Mouse (Mus musculus) neural tube, embryonic 12.5 days (tissue): ENCODE results near the gene Nepro. TPM values are rescaled to one million over a fixed set of nuclear protein-coding genes. Genes with fewer than 3 reads are reported as not detected.

Experiments
- ATAC-seq: fragments of 200-750 bp; cut with Nextera tagmentation; 2 replicates; pipeline ENCODE4 v1.8.0; 2017; ENCODE audit warnings: low read depth, mild to moderate bottlenecking, moderate TSS enrichment, moderate library complexity; ENCODE audit not compliant: low FRiP score
- H3K27ac ChIP-seq: fragments of 300-500 bp; sonication (generic); 2 replicates; pipeline ENCODE4 v1.5.1; 2016
- H3K27me3 ChIP-seq: fragments of 300-500 bp; sonication (generic); replicated peaks from 2 replicates; pipeline ENCODE4 v1.6.1; 2016; ENCODE audit warnings: mild to moderate bottlenecking
- H3K36me3 ChIP-seq: fragments of 300-500 bp; sonication (generic); 2 replicates; pipeline ENCODE4 v1.6.1; 2016; ENCODE audit warnings: mild to moderate bottlenecking
- H3K4me1 ChIP-seq: fragments of 300-500 bp; sonication (generic); 2 replicates; pipeline ENCODE4 v1.6.1; 2016
- H3K4me2 ChIP-seq: fragments of 300-500 bp; sonication (generic); replicated peaks from 2 replicates; pipeline ENCODE4 v1.6.1; 2016; ENCODE audit warnings: mild to moderate bottlenecking
- H3K4me3 ChIP-seq: fragments of 300-500 bp; sonication (generic); 2 replicates; pipeline ENCODE4 v1.5.1; 2016
- H3K9ac ChIP-seq: fragments of 300-500 bp; sonication (generic); 2 replicates; pipeline ENCODE4 v1.6.1; 2016; ENCODE audit warnings: mild to moderate bottlenecking
- H3K9me3 ChIP-seq: fragments of 300-500 bp; sonication (generic); 2 replicates; pipeline ENCODE4 v1.6.1; 2016; ENCODE audit warnings: mild to moderate bottlenecking
- WGBS: fragments of 180-500 bp; shearing (Covaris S2); methylation state at CpG from one replicate; pipeline ENCODE4 v1.1.7; 2016; 5-methylcytosine and 5-hydroxymethylcytosine counted together
- polyA plus RNA-seq: library from polyadenylated mRNA; unstranded; fragments of >200 nt; fragmentation: Nextera tagmentation; extraction: Ambion mirVana; gene quantifications from 2 replicates; pipeline ENCODE4 v1.2.1, GENCODE M21; 2016

Gene Nepro
- polyA plus RNA-seq, 1 experiment from 2014 or later: 9.3 TPM

DNA sequence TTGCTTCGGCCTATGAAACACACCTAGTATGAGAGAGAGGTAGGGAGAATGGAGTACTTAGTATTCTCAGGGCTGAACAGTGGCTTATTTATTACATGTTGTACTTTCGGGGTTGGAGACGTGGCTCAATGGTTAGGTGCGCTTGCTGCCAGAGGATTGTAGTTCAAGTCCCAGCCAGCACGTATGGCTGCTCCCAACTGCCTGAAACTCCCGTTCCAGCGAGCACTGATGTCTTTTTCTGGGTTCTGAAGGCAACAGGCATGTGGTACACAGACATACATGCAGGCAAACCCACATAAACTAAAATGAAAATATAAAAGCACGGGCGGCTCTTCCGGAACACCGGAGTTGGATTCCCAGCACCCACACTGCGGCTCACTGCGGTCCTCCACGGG is 21.4 kb downstream of the Nepro start:
- peak overlapping the region; percentile 78 for H3K4me3 ChIP-seq
- H3K27me3 ChIP-seq: no peaks in the 10 kb centered on the region
- H3K4me1 ChIP-seq: peaks cover 6% of the 10 kb centered on the region
- peak overlapping the region; percentile 89; the same call in 1 of the 2 replicates for H3K27ac ChIP-seq
- H3K9me3 ChIP-seq: no peaks in the 10 kb centered on the region
- H3K36me3 ChIP-seq: peaks cover 10% of the 10 kb centered on the region
- 8% methylated on average over 14 of the region's 14 CpGs for WGBS
- peak overlapping the region; percentile 81 for H3K9ac ChIP-seq
- no peak; the same call in none of the 2 replicates for ATAC-seq
- peak overlapping the region; percentile 65 for H3K4me2 ChIP-seq

GRCm38 (mm10) chr16:44745866-44746562 is 21.9 kb downstream of the Nepro start, which contains the start of gene Gtpbp8:
Gene Gtpbp8 (minus strand): TSS chr16:44746363.
- H3K4me2 ChIP-seq: peak within 1 kb of the TSS; percentile 65
- H3K27ac ChIP-seq: peak within 1 kb of the TSS; percentile 89
- H3K4me3 ChIP-seq: peak within 1 kb of the TSS; percentile 78
- peaks cover 10% of the 10 kb centered on the region for H3K36me3 ChIP-seq
- under 1% methylated on average over 47 of the region's 47 CpGs for WGBS
- peaks cover 6% of the 10 kb centered on the region for H3K4me1 ChIP-seq
- peak; percentile 95 for ATAC-seq
- peak within 1 kb of the TSS; percentile 81 for H3K9ac ChIP-seq
- H3K9me3 ChIP-seq: no peaks in the 10 kb centered on the region
- no peaks in the 10 kb centered on the region for H3K27me3 ChIP-seq

DNA sequence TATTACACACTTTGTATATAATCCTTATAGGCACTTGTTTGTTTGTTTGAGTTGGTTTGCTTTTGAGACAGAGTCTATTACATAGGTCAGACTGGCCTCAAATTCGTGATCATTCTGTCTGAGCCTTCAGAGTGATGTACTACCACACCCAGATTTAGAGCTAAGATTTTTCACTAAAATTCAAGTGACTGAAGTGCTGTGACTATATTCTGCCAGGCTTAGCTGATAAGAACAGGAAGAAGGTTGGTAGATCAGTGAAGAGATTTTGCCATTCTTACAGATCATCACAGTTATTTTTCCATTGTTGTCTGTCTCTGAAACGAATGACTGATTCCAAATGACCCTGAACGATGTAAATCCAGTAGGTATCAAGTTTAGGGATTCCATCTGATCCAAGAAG is 23.9 kb downstream of the Nepro start:
- H3K9me3 ChIP-seq: no peaks in the 10 kb centered on the region
- H3K9ac ChIP-seq: no peak overlapping the region
- no peak overlapping the region for H3K4me3 ChIP-seq
- no peaks in the 10 kb centered on the region for H3K27me3 ChIP-seq
- no peaks in the 10 kb centered on the region for H3K36me3 ChIP-seq
- WGBS: 52% methylated on average over 3 of the region's 3 CpGs
- H3K4me2 ChIP-seq: no peak overlapping the region
- no peak overlapping the region for H3K27ac ChIP-seq
- H3K4me1 ChIP-seq: peaks cover 6% of the 10 kb centered on the region
- no peak for ATAC-seq

- H3K36me3 ChIP-seq: no peaks in the 10 kb centered on the region
- no peak overlapping the region for H3K27ac ChIP-seq
- 93% methylated on average over 8 of the region's 8 CpGs for WGBS
- no peaks in the 10 kb centered on the region for H3K4me1 ChIP-seq
- no peaks in the 10 kb centered on the region for H3K9me3 ChIP-seq
- ATAC-seq: no peak
- no peak overlapping the region for H3K9ac ChIP-seq
- no peak overlapping the region for H3K4me3 ChIP-seq
- H3K27me3 ChIP-seq: no peaks in the 10 kb centered on the region
- H3K4me2 ChIP-seq: no peak overlapping the region
Observed at GRCm38 (mm10) chr16:44757700-44758099, 33.6 kb downstream of the Nepro start.

DNA sequence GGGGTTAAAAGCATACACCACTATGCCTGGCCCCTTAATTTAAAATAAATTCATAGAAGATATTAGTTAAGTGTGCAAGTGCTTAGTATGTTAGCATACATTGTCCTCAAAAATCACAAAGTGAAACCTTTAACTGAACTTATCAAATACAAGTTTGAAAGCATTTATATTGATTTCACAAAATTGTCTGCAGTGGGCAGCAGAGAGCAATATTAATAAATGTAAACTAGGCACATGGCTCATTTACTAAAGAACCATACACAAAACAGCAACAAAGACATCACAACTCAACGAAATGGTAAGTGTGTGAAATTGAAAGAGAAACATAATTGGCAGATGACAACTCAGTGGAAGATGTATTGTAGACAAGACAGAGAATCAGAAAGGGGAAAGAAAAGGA is 37.7 kb downstream of the Nepro start:
- Histone ChIP-seq H3K9ac (no peak overlapping the region), H3K9me3 (no peaks in the 10 kb centered on the region), H3K27ac (no peak overlapping the region), H3K4me3 (no peak overlapping the region), H3K4me1 (no peaks in the 10 kb centered on the region), H3K4me2 (no peak overlapping the region), H3K27me3 (no peaks in the 10 kb centered on the region), H3K36me3 (no peaks in the 10 kb centered on the region)
- 74% methylated on average over 1 of the region's 1 CpGs for WGBS
- no peak for ATAC-seq

DNA sequence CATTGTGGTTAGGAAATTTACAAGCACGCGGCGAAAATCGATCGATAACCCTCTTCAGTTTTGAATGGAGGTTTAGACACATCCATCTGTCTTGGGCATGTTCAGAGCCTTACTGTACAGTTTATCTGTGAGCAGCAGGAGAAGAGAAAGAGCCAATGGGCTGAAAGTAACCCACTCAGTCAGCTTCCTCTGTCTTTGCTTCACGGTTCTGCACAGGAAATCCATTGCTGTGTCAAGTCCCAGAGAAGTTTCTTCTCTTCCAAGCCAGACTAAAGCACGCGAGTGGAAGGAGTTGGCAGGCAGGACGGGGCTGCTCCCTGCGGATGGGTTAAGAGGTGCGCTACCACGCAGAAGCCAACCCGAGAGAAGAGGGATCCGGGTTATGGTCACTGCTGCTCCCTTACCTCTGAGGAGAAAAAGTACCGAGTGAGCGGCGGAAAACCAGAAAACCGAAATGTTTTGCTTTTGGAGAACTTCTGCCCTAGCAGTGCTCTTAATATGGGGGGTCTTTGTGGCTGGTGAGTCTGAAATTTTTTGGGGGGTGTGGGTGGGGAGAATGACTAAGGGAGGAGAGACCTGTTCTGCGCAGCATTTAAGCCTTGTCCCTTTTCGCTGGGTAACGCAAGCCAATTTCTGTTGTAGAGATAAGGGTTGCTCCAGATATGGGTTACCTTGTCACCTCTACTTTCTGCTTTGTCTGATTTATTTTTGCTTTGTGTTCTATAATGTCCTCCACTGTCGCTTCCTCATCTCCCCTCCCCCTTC is 41.6 kb downstream of the Nepro start, which contains the start of gene Cd200r1:
Cd200r1 (plus strand) TSS at position 182 of the 765 bp plus-strand sequence.
- Histone ChIP-seq H3K36me3 (no peaks in the 10 kb centered on the region), H3K4me1 (no peaks in the 10 kb centered on the region)
- 85% methylated on average over 22 of the region's 22 CpGs for WGBS

GRCm38 (mm10) chr16:44766320-44766892 is 42.3 kb downstream of the Nepro start:
- Histone ChIP-seq H3K9ac (no peak overlapping the region), H3K4me2 (no peak overlapping the region), H3K27ac (no peak overlapping the region), H3K4me3 (no peak overlapping the region), H3K27me3 (no peaks in the 10 kb centered on the region), H3K4me1 (no peaks in the 10 kb centered on the region), H3K9me3 (no peaks in the 10 kb centered on the region), H3K36me3 (no peaks in the 10 kb centered on the region)
- no peak for ATAC-seq
- 90% methylated on average over 9 of the region's 9 CpGs for WGBS

More for the DNA sequence above, 41.6 kb downstream of the Nepro start, which contains the start of gene Cd200r1:
- no peak within 1 kb of the TSS for H3K4me3 ChIP-seq
- no peak within 1 kb of the TSS for H3K9ac ChIP-seq
- no peaks in the 10 kb centered on the region for H3K9me3 ChIP-seq
- no peaks in the 10 kb centered on the region for H3K27me3 ChIP-seq
- no peak for ATAC-seq
- no peak within 1 kb of the TSS for H3K4me2 ChIP-seq
- no peak within 1 kb of the TSS for H3K27ac ChIP-seq

DNA sequence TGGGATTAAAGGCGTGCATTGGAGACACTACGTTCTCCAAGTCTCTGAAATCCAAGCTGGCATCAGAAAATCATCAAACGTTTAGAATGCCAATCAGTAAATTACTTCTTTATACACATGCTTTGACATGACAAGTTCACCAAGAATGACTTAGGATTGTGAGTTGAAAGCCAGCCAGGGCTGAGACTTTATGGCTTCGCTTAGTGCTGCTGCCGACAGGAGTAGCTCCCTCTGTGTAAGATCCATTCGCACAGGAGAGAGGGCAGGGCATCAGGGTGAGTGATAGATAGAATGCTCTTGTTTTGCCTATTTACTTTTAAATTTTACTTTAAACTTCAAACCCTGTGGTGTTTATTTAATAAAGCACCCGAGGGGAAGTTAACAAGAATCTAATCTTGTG is 43.4 kb downstream of the Nepro start:
- ATAC-seq: no peak
- Histone ChIP-seq H3K36me3 (no peaks in the 10 kb centered on the region), H3K4me1 (no peaks in the 10 kb centered on the region), H3K4me3 (no peak overlapping the region), H3K27ac (no peak overlapping the region), H3K27me3 (no peaks in the 10 kb centered on the region), H3K9me3 (no peaks in the 10 kb centered on the region), H3K9ac (no peak overlapping the region), H3K4me2 (no peak overlapping the region)
- WGBS: 91% methylated on average over 7 of the region's 7 CpGs

GRCm38 (mm10) chr16:44767967-44768366 is 43.9 kb downstream of the Nepro start:
- no peaks in the 10 kb centered on the region for H3K36me3 ChIP-seq
- no peaks in the 10 kb centered on the region for H3K27me3 ChIP-seq
- no peak for ATAC-seq
- 60% methylated on average over 2 of the region's 2 CpGs for WGBS
- no peak overlapping the region for H3K4me2 ChIP-seq
- H3K4me1 ChIP-seq: no peaks in the 10 kb centered on the region
- no peak overlapping the region for H3K9ac ChIP-seq
- H3K4me3 ChIP-seq: no peak overlapping the region
- no peak overlapping the region for H3K27ac ChIP-seq
- no peaks in the 10 kb centered on the region for H3K9me3 ChIP-seq

GRCm38 (mm10) chr16:44772577-44772976 is 48.5 kb downstream of the Nepro start:
- Histone ChIP-seq H3K9me3 (no peaks in the 10 kb centered on the region), H3K4me1 (no peaks in the 10 kb centered on the region), H3K9ac (no peak overlapping the region), H3K27ac (no peak overlapping the region), H3K4me3 (no peak overlapping the region), H3K36me3 (no peaks in the 10 kb centered on the region), H3K4me2 (no peak overlapping the region), H3K27me3 (no peaks in the 10 kb centered on the region)
- ATAC-seq: no peak
- 80% methylated on average over 6 of the region's 6 CpGs for WGBS

GRCm38 (mm10) chr16:44773673-44774072 is 49.6 kb downstream of the Nepro start:
- Histone ChIP-seq H3K36me3 (no peaks in the 10 kb centered on the region), H3K4me1 (no peaks in the 10 kb centered on the region), H3K4me2 (no peak overlapping the region), H3K4me3 (no peak overlapping the region), H3K27me3 (no peaks in the 10 kb centered on the region), H3K27ac (no peak overlapping the region), H3K9ac (no peak overlapping the region), H3K9me3 (no peaks in the 10 kb centered on the region)
- no peak for ATAC-seq
- WGBS: 87% methylated on average over 3 of the region's 3 CpGs

- no peak overlapping the region for H3K4me3 ChIP-seq
- H3K9ac ChIP-seq: no peak overlapping the region
- no peak overlapping the region for H3K27ac ChIP-seq
- no peaks in the 10 kb centered on the region for H3K9me3 ChIP-seq
- H3K27me3 ChIP-seq: no peaks in the 10 kb centered on the region
- H3K4me1 ChIP-seq: no peaks in the 10 kb centered on the region
- no peaks in the 10 kb centered on the region for H3K36me3 ChIP-seq
- ATAC-seq: no peak
- 89% methylated on average over 6 of the region's 6 CpGs for WGBS
- no peak overlapping the region for H3K4me2 ChIP-seq
Observed at GRCm38 (mm10) chr16:44774201-44774600, 50.1 kb downstream of the Nepro start.
